Mouse (Mus musculus) kidney, adult 11 months (tissue): ENCODE measurements around the gene Vmn1r214.

ENCODE experiments used
- DNase-seq: peaks from one replicate; pipeline ENCODE4 v3.0.0; 2022

Gene Vmn1r214

GRCm38 (mm10) chr13:23030118-23030517, at the start of gene Vmn1r214:
Vmn1r214 (plus strand) TSS chr13:23030418.
- DNase-seq: no peak

GRCm38 (mm10) chr13:22990214-22990891, 39.9 kb upstream of the Vmn1r214 start:
- no peak for DNase-seq

- DNase-seq: no peak
Observed at GRCm38 (mm10) chr13:22992178-22992700, 38.0 kb upstream of the Vmn1r214 start.

GRCm38 (mm10) chr13:22992721-22993120, 37.5 kb upstream of the Vmn1r214 start:
- DNase-seq: no peak

- DNase-seq: no peak
Observed at GRCm38 (mm10) chr13:23007356-23007755, 22.9 kb upstream of the Vmn1r214 start, which contains the start of gene Vmn1r213. Vmn1r213 (plus strand) TSS chr13:23007656.

- DNase-seq: no peak
Observed at GRCm38 (mm10) chr13:23018158-23018557, 12.1 kb upstream of the Vmn1r214 start.

- no peak for DNase-seq
Observed at GRCm38 (mm10) chr13:23024812-23025211, 5.4 kb upstream of the Vmn1r214 start.

- no peak for DNase-seq
Observed at GRCm38 (mm10) chr13:23057778-23058177, 27.6 kb downstream of the Vmn1r214 start.

- DNase-seq: no peak
Observed at GRCm38 (mm10) chr13:23067725-23068124, 37.5 kb downstream of the Vmn1r214 start, which contains the start of gene Vmn1r215. Vmn1r215 (plus strand) TSS chr13:23068025.

GRCm38 (mm10) chr13:23069312-23069711, 39.1 kb downstream of the Vmn1r214 start:
- DNase-seq: no peak
